Mouse (Mus musculus) kidney, adult 2 months (tissue): ENCODE measurements around the gene Pygm.

Experiments used
- CTCF ChIP-seq: fragments of 200-500 bp; conservative IDR thresholded peaks from 2 replicates; pipeline ENCODE4 v1.5.1; 2011; ENCODE audit warnings: low read depth, mild to moderate bottlenecking, control low read depth, low read length, moderate library complexity, mixed read lengths; ENCODE audit not compliant: insufficient read depth, insufficient read length
- POLR2A ChIP-seq: fragments of 200-500 bp; IDR thresholded peaks from one replicate; pipeline ENCODE4 v1.6.1; 2011; ENCODE audit warnings: low read depth, low read length, control low read depth

DNA sequence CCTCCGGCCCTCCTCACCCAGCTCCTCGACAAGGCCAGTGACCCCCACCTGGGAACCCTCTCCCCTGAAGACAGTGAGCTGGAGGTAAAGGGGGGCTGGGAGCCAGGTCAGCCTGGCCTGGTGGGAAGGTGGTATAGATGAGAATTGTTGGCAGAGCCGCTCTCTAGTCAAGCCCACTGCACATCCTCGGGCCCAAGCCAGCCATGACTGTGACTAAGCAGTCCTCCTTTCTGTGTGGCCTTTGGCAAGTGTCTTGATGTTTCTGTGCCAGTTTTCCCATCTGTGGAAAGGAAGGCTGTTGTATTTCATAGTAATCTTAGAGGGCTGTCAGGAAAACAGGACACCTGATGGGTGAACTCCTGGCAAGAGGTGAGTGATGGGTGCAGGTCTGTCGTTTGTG, 40.2 kb upstream of the Pygm start:
- TF ChIP-seq CTCF (no peak), POLR2A (no peak)
